Mouse (Mus musculus): ENCODE results near the gene Hmgcl.
"Not testable (repeated sequence)": the region's sequence is repeated elsewhere in the genome, so short reads cannot be mapped to it uniquely, and the experiment has no call there.

Gene Hmgcl

DNA sequence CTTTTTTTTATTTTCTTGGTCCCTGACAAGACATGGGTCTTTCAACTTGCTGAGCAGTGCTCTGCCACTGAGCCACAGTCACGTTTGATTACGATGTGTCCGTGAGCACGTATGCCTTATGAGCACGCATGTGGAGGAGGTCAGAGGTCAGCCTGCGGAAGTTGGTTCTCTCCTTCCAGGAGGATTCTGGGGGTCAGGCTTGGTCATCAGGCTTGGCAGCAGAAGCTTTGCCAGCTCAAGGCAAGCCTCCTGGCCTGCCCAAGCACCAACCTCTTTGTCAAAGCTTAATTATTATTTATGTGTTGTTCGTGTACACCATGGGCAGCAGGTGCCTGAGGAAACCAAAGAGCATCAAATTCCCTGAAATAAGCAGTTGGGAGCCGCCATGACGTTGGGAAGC, 17.9 kb upstream of the Hmgcl start:
- DNase-seq, result no peak

DNA sequence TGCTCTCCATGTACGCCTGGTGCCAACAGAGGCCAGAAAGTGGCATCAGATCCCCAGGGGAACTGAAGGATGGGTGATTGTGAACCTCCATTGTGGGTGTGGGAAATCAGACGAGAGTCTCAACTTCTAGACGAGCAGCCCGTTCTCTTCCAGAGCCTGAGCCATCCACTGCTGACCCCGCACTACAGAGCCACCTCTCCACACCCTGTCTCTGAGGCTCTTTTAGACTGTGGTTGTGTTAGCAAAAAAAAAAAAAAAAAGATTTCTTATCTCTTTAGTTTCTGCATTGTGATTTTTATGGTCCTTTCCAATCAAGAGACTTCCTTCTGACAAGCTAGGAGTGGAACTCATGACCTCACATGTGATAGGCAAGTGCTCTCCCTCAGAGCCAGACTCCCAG, 16.8 kb upstream of the Hmgcl start:
- no peak for DNase-seq

DNA sequence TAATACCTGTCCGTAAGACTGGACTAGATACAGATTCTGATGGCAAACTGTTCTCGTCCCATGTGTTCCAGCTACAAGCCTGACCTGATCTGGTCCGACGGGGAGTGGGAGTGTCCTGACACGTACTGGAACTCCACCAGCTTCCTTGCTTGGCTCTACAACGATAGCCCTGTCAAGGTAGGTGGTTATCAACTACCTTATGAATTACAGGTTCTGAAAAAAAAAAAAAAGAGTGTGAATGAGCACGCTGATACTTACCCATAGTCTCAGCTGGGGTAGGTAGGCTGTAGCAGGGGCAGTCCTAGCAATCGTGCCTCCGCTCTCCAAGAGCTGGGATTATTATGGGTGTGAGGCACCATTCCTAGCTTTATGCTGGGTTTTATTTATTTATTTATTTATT, 16.4 kb upstream of the Hmgcl start:
- no peak for DNase-seq

DNA sequence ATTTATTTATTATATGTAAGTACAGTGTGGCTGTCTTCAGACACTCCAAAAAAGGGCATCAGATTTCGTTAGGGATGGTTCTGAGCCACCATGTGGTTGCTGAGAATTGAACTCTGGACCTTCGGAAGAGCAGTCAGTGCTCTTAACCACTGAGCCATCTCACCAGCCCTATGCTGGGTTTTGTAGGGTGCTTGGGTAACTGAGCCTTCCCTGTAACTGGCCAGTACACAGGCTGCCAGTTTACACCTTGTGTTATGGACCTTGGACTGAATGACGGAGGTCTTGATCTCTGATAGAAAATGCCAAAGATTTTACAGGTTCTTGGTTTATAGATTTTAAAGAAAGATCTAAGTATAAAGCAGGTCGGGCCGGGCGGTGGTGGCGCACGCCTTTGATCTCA, 16.0 kb upstream of the Hmgcl start:
- DNase-seq, result no peak

DNA sequence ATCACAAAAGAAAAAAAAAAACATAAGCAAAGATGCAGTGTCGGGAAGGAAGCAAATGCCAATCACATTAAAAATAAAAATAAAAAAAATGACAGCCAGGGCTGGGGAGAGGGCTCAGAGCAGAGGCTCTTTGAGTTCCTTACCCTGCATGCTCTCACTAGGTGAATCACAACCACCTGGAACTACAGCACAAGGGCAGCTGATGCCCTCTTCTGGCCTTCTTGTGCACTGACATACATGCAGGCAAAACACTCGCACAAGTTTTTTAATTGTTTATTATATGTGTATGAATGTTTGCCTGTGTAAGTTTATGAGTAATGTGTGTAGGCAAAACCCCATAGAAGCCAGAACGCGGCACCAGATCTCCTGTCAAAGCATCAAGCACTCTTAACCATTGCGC, 14.4 kb upstream of the Hmgcl start:
- no peak for DNase-seq

DNA sequence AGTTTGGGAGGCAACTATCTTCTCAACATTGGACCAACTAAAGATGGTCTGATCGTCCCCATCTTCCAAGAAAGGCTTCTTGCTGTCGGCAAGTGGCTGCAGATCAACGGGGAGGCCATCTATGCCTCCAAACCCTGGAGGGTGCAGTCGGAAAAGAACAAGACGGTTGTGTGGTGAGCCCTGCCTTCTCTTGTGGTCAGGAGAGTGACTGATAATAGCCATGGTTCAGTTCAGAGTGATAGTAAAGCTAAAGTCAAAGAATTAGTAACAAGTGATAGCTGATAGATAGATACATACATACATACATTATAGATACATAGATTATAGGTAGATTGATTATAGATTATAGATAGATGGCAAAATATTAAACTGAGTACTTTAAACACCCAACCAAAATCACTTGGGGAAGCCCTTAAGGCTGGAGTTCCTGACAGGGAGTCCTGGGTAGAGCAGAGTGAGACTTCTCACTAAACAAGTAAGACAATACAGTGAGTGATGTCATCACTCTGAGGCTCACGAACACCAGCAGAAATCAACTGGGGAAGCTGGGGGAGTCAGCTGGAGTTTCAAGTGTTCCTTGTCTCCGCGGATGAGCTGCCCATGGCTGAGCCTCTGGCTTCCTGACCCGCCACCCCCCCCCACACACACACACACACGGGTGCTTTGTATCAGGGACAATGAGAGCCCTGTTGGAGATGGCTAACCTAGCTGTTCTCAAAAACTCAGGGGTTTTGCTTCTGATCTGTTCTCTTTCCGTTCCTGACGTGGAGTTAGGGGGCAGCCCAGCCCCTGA, 11.3 kb upstream of the Hmgcl start:
- no peak for DNase-seq

DNA sequence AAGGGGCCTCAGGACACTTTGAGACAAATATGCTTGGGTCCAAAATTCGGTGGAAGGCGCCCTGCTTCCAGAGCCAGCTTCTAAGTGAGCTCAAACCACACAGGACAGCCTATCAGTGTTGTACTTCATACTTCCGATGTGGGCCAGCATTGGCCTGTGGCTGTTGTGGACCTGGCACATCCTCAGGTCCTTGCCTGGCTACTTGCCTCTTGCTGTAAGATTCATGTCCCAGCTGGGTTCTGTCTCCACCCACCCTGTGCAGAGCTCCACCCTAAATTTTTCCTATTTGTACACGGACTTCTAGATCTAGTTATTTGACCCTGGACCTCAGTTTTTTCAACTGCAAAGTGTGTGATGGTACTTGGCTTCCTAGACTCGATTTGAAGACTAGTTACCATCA, 10.7 kb upstream of the Hmgcl start:
- no peak for DNase-seq

DNA sequence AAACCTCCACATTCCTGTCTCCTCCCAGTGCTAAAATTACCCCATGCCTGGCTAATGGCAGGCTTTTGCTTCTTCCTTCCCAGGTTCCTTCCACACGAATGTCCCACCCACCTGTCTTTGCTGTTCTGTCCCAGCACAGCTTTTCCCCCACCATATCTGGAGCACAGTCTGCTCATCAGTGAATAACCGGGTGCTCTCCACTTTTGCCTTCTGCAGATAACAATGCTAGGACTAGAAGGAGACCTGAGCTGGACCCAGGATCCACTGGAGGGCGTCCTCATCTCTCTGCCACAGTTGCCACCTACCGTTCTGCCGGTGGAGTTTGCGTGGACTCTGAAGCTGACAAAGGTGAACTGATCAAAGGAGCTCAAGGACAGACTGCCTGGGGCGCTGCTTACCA, 7.4 kb upstream of the Hmgcl start:
- no peak for DNase-seq

DNA sequence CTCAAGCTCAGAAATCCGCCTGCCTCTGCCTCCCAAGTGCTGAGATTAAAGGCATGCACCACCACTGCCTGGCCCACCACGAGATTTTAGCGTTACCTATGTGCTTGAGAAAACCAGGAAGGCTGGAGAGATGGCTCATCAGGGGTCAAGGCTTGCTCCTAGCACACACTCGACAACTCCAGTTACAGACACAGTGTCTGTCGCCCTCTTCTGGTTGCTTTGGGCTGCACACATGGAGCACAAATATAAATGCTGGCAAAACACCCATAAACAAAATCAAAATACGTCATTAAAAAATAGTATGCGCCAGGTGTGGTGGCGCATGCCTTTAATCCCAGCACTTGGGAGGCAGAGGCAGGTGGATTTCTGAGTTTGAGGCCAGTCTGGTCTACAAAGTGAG, 5.2 kb upstream of the Hmgcl start:
- DNase-seq, result not testable (repeated sequence)

DNA sequence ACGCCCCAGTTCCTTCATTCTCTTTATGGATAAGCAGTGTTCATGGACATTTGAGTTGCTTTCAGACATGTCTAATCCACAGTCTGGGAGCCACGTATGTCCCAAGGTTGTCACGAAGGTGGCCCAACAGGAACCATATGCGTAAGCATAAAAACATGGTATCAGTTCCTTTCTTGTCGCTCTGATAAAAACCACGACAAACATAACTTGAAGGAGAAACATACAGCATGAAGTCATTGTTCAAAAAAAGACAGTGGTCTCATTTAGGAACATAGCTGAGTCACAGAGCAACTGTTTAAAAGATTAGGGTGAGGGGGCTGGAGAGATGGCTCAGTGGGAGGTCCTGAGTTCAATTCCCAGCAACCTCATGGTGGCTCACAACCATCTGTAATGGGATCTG, 4.1 kb upstream of the Hmgcl start:
- no peak for DNase-seq

DNA sequence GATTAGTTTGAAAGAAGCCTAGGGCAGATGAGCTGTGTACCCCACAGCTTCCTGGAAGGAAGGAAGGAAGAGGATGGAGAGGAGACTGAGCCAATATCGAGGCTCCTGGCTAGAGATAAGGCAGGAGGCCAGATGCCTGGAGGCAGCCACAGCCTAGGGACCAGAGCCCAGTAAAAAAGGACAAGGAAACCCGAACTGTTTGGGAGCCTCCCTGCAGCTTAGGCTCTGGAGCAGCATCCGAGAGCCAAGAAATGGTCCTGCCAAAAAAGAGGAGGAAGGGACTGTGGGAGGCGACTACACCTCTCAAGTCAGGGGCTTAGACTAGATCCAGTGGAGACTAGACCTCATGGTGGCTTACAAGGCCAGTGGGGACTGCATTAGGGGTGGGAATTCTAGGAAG, 2.9 kb upstream of the Hmgcl start:
- DNase-seq, result no peak

DNA sequence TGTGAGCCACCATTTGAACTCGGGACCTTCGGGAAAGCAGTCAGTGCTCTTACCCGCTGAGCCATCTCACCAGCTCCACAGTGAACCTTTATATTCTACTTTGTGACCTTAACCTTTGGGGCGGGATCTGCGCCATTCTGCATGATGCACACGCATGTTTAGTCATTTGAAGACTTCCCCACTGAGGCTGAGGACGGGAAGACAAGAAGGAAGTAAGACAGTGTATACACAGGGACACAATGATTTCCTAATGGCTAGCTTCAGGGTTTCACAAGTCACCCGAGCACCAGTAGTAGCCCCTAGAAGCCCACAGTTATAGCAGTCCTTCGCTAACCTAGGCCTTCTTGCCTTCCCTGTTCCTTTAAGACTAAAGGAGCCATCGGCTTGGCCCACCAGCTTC, 542 bp upstream of the Hmgcl start:
- DNase-seq, result no peak

DNA sequence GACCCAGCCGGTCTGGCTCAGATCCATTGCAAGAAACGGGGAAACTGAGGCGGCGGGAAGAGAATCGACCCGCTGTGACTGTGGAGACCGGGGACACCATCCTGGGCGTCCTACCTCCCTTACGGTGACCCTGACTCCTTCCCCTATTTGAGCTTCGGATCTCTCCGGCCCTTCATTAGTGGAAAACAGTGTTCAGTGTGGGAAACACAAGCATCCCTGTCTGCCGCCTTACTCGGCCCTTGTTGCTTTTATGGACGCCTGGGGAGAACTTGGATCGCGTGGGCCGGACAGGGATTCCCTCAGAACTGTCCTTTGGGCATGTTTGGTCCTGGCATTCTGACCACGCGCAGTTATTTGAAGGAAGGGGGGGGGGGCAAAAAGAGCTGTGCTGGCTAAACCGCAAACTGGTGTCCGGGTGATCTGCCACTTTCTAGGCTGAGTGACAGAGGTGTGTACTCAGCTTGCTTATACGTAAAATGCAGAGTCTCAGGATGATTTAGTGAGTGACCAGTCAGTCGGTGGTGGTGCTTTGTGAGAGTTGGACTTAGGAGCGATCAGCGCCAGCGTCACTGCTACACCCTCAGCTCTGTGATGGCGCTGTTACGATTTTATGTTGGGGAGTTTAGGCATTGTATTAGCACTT, 532 bp downstream of the Hmgcl start:
- no peak for DNase-seq

DNA sequence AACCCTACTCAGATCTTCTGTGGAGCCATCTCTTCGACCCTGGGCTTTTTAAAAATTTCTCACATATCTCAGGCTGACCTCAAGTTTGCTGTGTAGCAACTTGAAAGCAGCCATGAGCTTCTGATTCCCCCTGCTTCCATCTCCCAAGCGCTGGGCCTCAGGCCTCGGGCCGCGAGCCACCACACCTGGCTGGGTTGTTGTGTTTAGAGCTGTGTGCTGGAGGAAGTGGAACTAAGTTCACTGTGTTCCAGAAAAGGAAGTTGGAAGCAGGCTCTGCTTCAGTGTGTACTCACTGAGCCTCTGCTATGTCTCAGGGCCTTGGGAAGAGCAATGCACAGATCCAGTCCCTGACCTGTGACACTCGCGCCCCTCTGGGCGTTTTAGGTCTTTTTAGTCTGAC, 1.9 kb downstream of the Hmgcl start:
- no peak for DNase-seq

DNA sequence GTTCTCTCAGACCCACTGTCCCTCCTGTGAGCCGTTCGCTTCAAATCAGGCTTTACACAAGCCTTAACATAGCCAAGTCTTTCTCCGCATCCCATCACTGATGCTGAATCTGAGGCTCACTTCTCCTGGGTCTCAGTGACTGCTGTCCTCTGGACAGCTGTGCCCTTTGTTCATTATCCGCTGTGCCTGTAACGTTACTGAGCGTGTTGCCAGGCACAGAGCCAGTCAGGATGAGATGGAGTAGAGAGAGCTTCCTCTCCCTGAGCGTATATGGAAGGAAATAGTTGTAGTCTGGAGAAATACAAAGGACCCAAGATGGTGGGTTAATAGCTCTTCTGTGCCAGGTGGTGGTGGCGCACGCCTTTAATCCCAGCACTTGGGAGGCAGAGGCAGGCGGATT, 3.2 kb downstream of the Hmgcl start:
- DNase-seq, result peak; percentile 66

DNA sequence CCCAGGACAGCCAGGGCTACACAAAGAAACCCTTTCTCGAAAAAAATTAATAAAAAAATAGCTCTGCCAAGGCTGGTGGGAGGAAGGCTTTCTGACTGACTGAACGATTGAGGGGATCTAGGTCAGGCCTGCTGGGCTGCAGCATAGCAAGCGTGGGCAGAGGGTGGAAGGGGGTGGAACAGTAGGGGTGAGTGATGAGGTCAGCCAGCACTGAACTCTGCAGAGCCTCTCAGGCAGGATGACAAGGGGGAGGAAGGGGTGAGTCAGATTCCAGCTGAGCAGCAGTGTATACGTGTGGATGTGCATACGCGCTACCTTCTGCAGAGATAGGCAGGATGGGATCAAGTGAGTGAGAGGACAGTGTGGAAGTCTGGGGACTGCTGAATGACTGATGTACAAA, 3.7 kb downstream of the Hmgcl start:
- peak; percentile 49 for DNase-seq

DNA sequence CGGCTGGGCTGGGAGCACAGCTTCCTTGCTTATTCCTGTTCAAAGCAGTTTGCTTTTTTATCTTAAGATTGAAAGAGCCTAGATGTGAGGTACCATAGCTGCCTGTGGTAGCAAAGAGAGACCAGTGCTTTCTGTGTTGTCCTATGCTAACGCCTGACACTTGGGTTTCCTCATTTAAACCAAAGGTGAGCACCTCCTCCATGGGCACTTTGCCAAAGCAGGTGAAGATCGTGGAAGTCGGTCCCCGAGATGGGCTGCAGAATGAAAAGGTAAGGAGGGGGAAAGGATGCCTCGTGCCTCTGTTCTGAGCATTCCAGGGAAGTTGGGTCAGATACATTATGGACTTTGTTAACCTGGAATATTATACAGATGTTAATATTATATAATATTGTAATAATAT, 4.1 kb downstream of the Hmgcl start:
- DNase-seq, result no peak

DNA sequence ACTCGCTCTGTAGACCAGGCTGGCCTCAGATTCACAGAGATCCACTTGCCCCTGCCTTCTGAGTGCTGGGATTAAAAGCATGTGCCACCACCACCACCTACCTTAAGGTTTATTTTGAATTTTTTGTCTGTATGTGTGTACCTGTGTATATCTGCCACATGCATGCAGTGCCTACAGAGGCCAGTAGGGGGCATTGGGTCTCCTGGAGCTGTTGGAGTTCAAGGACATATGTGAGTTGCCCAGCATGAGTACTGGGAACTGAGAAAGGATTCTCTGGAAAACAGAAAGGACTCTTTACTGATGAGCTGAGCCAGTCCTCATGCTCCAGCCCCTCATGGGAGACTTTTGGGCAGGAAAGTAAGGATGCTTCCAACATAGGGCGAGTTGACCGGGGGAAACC, 5.3 kb downstream of the Hmgcl start:
- no peak for DNase-seq

DNA sequence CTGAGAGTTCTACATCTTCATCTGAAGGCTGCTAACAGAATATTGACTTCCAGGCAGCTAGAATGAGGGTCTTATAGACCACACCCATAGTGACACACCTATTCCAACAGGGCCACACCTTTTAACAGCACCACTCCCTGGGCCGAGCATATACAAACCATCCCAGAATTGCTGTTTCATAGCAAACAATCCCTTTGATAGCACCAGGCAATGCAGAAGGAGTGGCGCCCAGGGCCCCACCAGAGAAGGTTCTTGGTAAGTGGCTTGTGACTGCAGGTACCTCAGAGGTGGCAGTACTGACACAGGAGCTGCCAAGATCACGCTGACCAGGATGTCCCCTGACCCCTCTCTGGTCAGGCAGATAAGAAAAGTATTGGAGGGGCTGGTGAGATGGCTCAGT, 6.9 kb downstream of the Hmgcl start:
- DNase-seq, result no peak

DNA sequence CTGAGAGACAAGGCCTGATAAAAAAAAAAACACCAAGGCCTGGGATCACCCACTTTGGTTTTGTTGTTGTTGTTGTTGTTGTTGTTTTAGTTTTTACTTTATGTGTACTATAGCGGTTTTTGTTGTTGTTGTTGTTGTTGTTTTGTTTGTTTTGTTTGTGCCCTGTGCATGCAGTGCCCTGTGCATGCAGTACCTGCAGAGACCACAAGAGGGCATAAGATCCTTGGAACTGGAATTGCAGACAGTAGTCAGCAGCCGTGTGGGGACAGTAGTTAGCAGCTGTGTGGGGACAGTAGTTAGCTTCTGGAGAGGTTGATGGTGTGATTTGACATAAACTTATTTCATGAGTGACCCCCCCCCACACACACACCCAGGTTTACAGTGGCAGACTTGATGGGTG, 8.0 kb downstream of the Hmgcl start:
- DNase-seq, result peak; percentile 80

DNA sequence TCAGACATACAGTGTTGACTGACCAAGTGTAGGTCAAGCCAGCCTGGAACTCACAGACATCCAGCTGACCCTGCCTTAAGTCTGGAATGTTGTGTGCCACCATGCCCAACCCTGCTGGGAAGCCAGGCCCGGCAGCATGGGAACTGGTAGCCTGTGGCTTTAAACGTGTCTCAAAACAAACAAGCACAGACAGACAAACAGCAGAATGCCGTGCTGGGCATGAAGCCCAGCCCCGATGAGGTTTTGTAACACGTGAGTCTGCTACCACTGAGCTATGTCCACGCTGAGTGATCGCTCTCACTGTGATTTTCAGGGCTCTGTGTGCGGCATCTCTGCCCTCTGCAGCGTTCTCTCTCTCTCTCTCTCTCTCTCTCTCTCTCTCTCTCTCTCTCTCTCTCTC, 9.6 kb downstream of the Hmgcl start:
- DNase-seq, result no peak

DNA sequence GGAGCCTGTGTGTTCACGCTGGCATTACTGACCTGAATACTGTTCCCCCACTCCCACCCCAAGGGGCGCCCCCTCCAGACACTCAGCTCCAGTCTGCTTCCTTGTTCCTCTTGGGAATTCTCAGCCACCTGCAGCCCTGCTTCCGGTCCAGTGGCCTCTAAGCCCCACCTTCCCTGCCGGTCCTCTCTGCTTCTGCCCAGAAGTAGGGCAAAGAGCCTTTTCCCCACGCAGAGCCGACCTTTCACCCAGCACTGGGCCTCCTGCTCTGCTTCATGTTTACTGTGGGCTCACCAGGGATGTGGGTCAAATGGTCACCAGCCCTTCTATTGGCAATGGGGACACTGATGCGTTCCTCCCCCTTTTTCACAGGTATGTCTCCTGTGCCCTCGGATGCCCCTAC, 12.1 kb downstream of the Hmgcl start:
- peak; percentile 84 for DNase-seq

DNA sequence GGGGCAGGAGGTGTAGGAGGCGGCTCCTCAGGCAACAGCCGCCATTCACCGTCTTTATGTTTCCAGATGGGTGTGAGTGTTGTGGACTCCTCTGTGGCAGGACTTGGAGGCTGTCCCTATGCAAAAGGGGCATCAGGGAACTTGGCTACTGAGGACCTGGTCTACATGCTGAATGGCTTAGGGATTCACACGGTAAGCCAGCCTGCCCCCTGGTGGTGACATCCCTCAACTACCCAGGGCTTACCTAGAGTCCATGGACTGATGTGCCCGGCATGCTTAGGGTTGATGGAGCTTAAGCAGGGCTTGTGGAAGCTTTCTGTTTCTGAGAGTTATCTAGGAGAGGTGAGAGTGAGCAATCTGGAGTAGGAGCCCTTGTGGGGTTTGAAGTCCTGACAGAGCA, 14.5 kb downstream of the Hmgcl start:
- DNase-seq, result peak; percentile 85

DNA sequence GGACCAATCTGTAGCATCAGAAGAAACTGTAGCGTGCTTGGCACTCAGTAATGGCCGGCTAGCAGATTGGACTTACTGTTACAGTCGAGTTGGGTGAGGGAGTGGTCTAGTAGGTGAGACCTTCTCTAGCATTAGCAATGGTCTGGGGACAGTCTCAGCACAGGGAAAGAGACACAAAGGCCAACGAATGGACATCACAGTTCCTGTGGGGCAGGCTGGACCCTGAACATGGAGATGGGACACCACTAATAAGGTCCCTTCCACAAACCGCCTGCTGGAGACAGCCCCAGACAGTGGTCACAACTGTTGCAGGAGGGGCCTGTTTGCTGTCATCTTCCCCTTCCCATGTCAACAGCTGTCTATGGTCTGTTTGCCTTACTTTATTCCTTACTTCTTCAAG, 15.5 kb downstream of the Hmgcl start:
- DNase-seq, result no peak

DNA sequence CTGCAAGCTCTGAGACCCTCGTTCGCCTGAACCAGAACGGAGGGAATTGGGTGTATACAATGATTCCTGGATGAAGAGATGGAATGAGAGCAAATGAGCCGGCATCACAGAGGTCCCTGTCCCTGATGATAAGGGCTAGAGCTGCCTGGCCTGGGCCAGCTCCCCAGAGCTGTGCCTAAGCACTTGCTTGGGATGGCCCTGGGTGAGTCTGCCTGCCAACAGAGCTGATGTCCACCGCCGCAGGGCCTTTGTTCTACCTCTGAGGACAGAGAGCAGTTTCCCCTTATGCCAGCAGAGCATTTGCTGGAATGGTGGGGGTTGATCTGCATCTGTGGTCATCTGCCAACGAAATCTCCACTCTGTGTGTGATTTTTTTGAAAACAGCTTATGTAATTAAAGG, 15.9 kb downstream of the Hmgcl start:
- no peak for DNase-seq

All from kidney, postnatal 14 days (tissue).